Mouse (Mus musculus) frontal cortex, postnatal 10 days (tissue): ENCODE measurements around the gene Psmd11.
"Not testable (repeated sequence)": the region's sequence is repeated elsewhere in the genome, so short reads cannot be mapped to it uniquely, and the experiment has no call there.

Experiments
- DNase-seq, 2 experiments: peaks; one replicate each; pipeline ENCODE4 v3.0.0; 2022; ENCODE audit warnings: low spot score in 2 of 2, mixed read lengths in 1 of 2

The Psmd11 gene

GRCm38 (mm10) chr11:80426029-80426813 lies 2.2 kb upstream of the Psmd11 start:
- not testable (repeated sequence) for DNase-seq

GRCm38 (mm10) chr11:80429009-80429475 lies 627 bp downstream of the Psmd11 start:
- DNase-seq = no peak

- no peak for DNase-seq
Observed at GRCm38 (mm10) chr11:80429500-80430166, 1.2 kb downstream of the Psmd11 start.

GRCm38 (mm10) chr11:80430366-80430910 lies 2.0 kb downstream of the Psmd11 start:
- DNase-seq = no peak

GRCm38 (mm10) chr11:80446916-80447315 lies 18.5 kb downstream of the Psmd11 start:
- no peak for DNase-seq

- no peak for DNase-seq
Observed at GRCm38 (mm10) chr11:80449859-80450258, 21.4 kb downstream of the Psmd11 start.

GRCm38 (mm10) chr11:80452242-80452641 lies 23.8 kb downstream of the Psmd11 start:
- DNase-seq = no peak

GRCm38 (mm10) chr11:80453198-80453597 lies 24.8 kb downstream of the Psmd11 start:
- DNase-seq = no peak

- not testable (repeated sequence) for DNase-seq
Observed at GRCm38 (mm10) chr11:80463605-80464130, 35.3 kb downstream of the Psmd11 start.

GRCm38 (mm10) chr11:80471836-80472605 lies 43.6 kb downstream of the Psmd11 start:
- DNase-seq = no peak

GRCm38 (mm10) chr11:80474175-80474691 lies 45.8 kb downstream of the Psmd11 start:
- peak; percentile 49 to 57 for DNase-seq

GRCm38 (mm10) chr11:80474846-80475245 lies 46.4 kb downstream of the Psmd11 start:
- DNase-seq = no peak

- no peak for DNase-seq
Observed at GRCm38 (mm10) chr11:80475544-80475943, 47.1 kb downstream of the Psmd11 start.

GRCm38 (mm10) chr11:80476222-80477189 lies 48.1 kb downstream of the Psmd11 start, which contains the start of gene Cdk5r1:
Gene Cdk5r1, plus strand, starts transcription at chr11:80477023.
- peak; percentile 88 to 93 for DNase-seq

- peak; percentile 56 to 58 for DNase-seq
Observed at GRCm38 (mm10) chr11:80477341-80478199, 49.2 kb downstream of the Psmd11 start.

- peak in 1 of 2 experiments; percentile 26 for DNase-seq
Observed at GRCm38 (mm10) chr11:80478694-80479412, 50.4 kb downstream of the Psmd11 start.

GRCm38 (mm10) chr11:80479425-80479824 lies 51.0 kb downstream of the Psmd11 start:
- DNase-seq = peak in 1 of 2 experiments; percentile 36
